Mouse (Mus musculus): ENCODE data around the gene 1700037H04Rik. TPM values are rescaled to one million over a fixed set of nuclear protein-coding genes. Genes with fewer than 3 reads are reported as not detected.

Gene 1700037H04Rik
- polyA plus RNA-seq, 1 experiment from 2014 or later: 98.6 TPM

DNA sequence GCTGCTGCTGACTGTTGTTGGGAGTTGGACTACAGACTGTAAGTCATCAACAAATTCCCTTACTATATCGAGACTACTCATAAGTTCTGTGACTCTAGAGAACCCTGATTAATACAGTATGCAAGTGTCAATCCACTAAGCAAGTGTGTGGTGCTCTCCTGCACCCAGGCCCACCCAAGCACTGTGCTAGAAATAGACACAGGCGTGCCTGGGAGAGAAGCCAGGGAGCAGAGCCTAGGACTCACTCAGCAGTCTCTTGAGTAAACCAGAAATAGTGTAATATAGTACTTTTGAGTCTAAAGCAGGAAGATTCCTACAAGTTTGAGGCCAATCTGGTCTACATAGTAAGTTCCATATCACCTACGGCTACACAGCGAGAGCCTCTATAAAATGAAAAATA lies 55.9 kb downstream of the 1700037H04Rik start:
- Histone ChIP-seq H3K27ac (no peak overlapping the region), H3K4me1 (replicated peaks) (no peaks in the 10 kb centered on the region), H3K9ac (no peak overlapping the region), H3K4me3 (replicated peaks) (no peak overlapping the region), H3K36me3 (no peaks in the 10 kb centered on the region), H3K4me2 (replicated peaks) (no peak overlapping the region), H3K27me3 (replicated peaks) (no peaks in the 10 kb centered on the region), H3K9me3 (no peaks in the 10 kb centered on the region)
- 84% methylated on average over 4 of the region's 4 CpGs for WGBS
- no peak for ATAC-seq

DNA sequence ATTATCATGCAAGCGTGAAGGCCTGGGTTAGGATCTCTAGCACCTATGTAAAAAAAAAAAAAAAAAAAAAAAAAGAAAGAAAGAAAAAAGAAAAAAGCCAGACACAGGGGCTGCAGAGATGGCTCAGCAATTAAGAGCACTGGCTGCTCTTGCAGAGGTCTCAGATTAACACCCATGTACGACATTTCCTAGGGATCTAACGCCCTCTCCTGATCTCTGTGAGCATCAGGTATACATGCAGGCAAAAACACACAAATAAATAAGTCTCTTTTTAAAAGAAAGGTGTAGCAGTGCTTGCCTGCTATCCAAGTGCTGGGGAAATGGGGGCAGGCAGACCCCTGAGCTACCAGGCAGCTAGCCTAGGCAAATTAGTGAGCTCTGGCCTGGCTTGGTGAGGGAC lies 58.4 kb downstream of the 1700037H04Rik start:
- no peaks in the 10 kb centered on the region for H3K36me3 ChIP-seq
- no peaks in the 10 kb centered on the region for H3K27me3 ChIP-seq (replicated peaks)
- H3K27ac ChIP-seq: no peak overlapping the region
- H3K4me1 ChIP-seq (replicated peaks): 0 out of 2 replicates have a peak, but pooled peaks cover 1% of the 10 kb centered on the region
- WGBS: 51% methylated on average over 3 of the region's 3 CpGs
- H3K9ac ChIP-seq: no peak overlapping the region
- no peak overlapping the region for H3K4me3 ChIP-seq (replicated peaks)
- H3K4me2 ChIP-seq (replicated peaks): no peak overlapping the region
- ATAC-seq: no peak
- H3K9me3 ChIP-seq: no peaks in the 10 kb centered on the region

DNA sequence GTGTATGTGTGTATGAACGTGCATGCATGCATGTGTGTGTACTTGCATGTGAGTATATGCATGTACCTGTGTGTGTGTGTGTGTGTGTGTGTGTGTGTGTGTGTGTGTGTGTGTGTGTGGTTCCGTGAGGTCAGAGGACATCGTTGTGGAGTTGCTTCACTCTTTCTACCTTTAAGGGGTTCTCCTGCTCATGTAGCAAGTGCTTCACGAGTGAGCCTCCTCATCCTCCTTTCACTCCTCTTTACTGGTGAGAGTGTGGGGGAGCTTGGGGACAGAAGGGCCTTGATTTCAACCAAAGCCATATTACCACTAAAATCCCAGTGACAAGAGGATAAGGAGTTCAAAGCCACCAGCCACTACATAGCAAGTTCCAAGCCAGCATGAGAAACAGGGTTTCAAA lies 62.8 kb downstream of the 1700037H04Rik start:
- Histone ChIP-seq H3K4me1 (replicated peaks) (0 out of 2 replicates have a peak, but pooled peaks cover 7% of the 10 kb centered on the region), H3K4me3 (replicated peaks) (no peak overlapping the region), H3K27ac (no peak overlapping the region), H3K36me3 (no peaks in the 10 kb centered on the region), H3K4me2 (replicated peaks) (no peak overlapping the region), H3K9me3 (no peaks in the 10 kb centered on the region), H3K9ac (no peak overlapping the region), H3K27me3 (replicated peaks) (no peaks in the 10 kb centered on the region)
- WGBS: 75% methylated on average over 4 of the region's 4 CpGs
- ATAC-seq: no peak

Other genes starting within 250 kb of the 1700037H04Rik start
- 8.8 and 9.6 TPM in 2 replicates for gene Gfra4, start 117.0 kb downstream of the 1700037H04Rik start, polyA plus RNA-seq (2015; fragmentation: Nextera tagmentation; extraction: Ambion mirVana)
- 3.3 and 4.0 TPM in 2 replicates for gene Adam33, start 96.3 kb downstream of the 1700037H04Rik start, polyA plus RNA-seq (2015; fragmentation: Nextera tagmentation; extraction: Ambion mirVana)
- gene Siglec1, start 73.3 kb downstream of the 1700037H04Rik start, polyA plus RNA-seq (2015; fragmentation: Nextera tagmentation; extraction: Ambion mirVana): 0.24 and 0.35 TPM in 2 replicates
- gene Hspa12b, start 32.8 kb downstream of the 1700037H04Rik start, polyA plus RNA-seq (2015; fragmentation: Nextera tagmentation; extraction: Ambion mirVana): 9.1 and 9.7 TPM in 2 replicates
- gene Gm11037, start 26.6 kb downstream of the 1700037H04Rik start, polyA plus RNA-seq (2015; fragmentation: Nextera tagmentation; extraction: Ambion mirVana): not detected in 2 replicates
- gene Cenpb, start 20.0 kb upstream of the 1700037H04Rik start, polyA plus RNA-seq (2015; fragmentation: Nextera tagmentation; extraction: Ambion mirVana): 12.5 and 12.6 TPM in 2 replicates
- 44.6 and 49.8 TPM in 2 replicates for gene Cdc25b, start 26.9 kb upstream of the 1700037H04Rik start, polyA plus RNA-seq (2015; fragmentation: Nextera tagmentation; extraction: Ambion mirVana)
- gene Spef1, start 27.2 kb upstream of the 1700037H04Rik start, polyA plus RNA-seq (2015; fragmentation: Nextera tagmentation; extraction: Ambion mirVana): 3.9 and 4.3 TPM in 2 replicates
- 22.0 and 26.1 TPM in 2 replicates for gene Ap5s1, start 47.0 kb upstream of the 1700037H04Rik start, polyA plus RNA-seq (2015; fragmentation: Nextera tagmentation; extraction: Ambion mirVana)
- gene Mavs, start 74.0 kb upstream of the 1700037H04Rik start, polyA plus RNA-seq (2015; fragmentation: Nextera tagmentation; extraction: Ambion mirVana): 22.1 and 25.7 TPM in 2 replicates
- 28.0 and 35.4 TPM in 2 replicates for gene Pank2, start 102.4 kb upstream of the 1700037H04Rik start, polyA plus RNA-seq (2015; fragmentation: Nextera tagmentation; extraction: Ambion mirVana)
- 2.1 and 2.2 TPM in 2 replicates for gene Rnf24, start 192.8 kb upstream of the 1700037H04Rik start, polyA plus RNA-seq (2015; fragmentation: Nextera tagmentation; extraction: Ambion mirVana)